Mouse (Mus musculus) heart, embryonic 12.5 days (tissue): ENCODE measurements at regions not wholly inside any gene's neighbourhood (a gene's known extent, or its start where the extent isn't known, plus 50 kb on each side); places are given as distances from the start of the nearest gene placed in this dataset.

Source experiments
- ATAC-seq: fragments of 200-750 bp; cut with Nextera tagmentation; 2 replicates; pipeline ENCODE4 v1.8.0; 2017; ENCODE audit warnings: moderate TSS enrichment, moderate library complexity; ENCODE audit not compliant: insufficient number of reproducible peaks, low FRiP score
- H3K27ac ChIP-seq: fragments of 300-500 bp; sonication (generic); 2 replicates; pipeline ENCODE4 v1.5.1; 2016; ENCODE audit warnings: mild to moderate bottlenecking, moderate library complexity; ENCODE audit not compliant: poor library complexity, severe bottlenecking
- H3K27me3 ChIP-seq: fragments of 300-500 bp; sonication (generic); replicated peaks from 2 replicates; pipeline ENCODE4 v1.6.1; 2016; ENCODE audit warnings: mild to moderate bottlenecking, moderate library complexity
- H3K36me3 ChIP-seq: fragments of 300-500 bp; sonication (generic); 2 replicates; pipeline ENCODE4 v1.6.1; 2016; ENCODE audit warnings: mild to moderate bottlenecking, moderate library complexity
- H3K4me1 ChIP-seq: fragments of 300-500 bp; sonication (generic); replicated peaks from 2 replicates; pipeline ENCODE4 v1.6.1; 2016; ENCODE audit warnings: mild to moderate bottlenecking
- H3K4me2 ChIP-seq: fragments of 300-500 bp; sonication (generic); 2 replicates; pipeline ENCODE4 v1.6.1; 2016; ENCODE audit warnings: mild to moderate bottlenecking, moderate library complexity
- H3K4me3 ChIP-seq: fragments of 300-500 bp; sonication (generic); 2 replicates; pipeline ENCODE4 v1.5.1; 2016; ENCODE audit warnings: mild to moderate bottlenecking
- H3K9ac ChIP-seq: fragments of 300-500 bp; sonication (generic); 2 replicates; pipeline ENCODE4 v1.6.1; 2016; ENCODE audit warnings: mild to moderate bottlenecking, moderate library complexity
- H3K9me3 ChIP-seq: fragments of 300-500 bp; sonication (generic); replicated peaks from 2 replicates; pipeline ENCODE4 v1.6.1; 2016; ENCODE audit warnings: mild to moderate bottlenecking, moderate library complexity
- WGBS: fragments of 180-500 bp; shearing (Covaris S2); methylation state at CpG from one replicate; pipeline ENCODE4 v1.1.7; 2016; 5-methylcytosine and 5-hydroxymethylcytosine counted together

GRCm38 (mm10) chr5:111835737-111836667 is 102.3 kb downstream of the Gm26897 start:
- 34% methylated on average over 17 of the region's 17 CpGs for WGBS
- H3K27me3 ChIP-seq = peaks cover 36% of the 10 kb centered on the region
- H3K36me3 ChIP-seq = no peaks in the 10 kb centered on the region
- no peak; the same call in 1 of the 2 replicates for ATAC-seq
- no peak overlapping the region for H3K4me2 ChIP-seq
- no peaks in the 10 kb centered on the region for H3K9me3 ChIP-seq
- peaks cover 5% of the 10 kb centered on the region; the same call in 1 of the 2 replicates for H3K4me1 ChIP-seq
- no peak overlapping the region for H3K9ac ChIP-seq
- H3K27ac ChIP-seq = no peak overlapping the region
- no peak overlapping the region for H3K4me3 ChIP-seq

GRCm38 (mm10) chr5:111836668-111837234 is 103.0 kb downstream of the Gm26897 start:
- Histone ChIP-seq H3K27ac (no peak overlapping the region), H3K9me3 (no peaks in the 10 kb centered on the region), H3K4me3 (no peak overlapping the region), H3K4me2 (no peak overlapping the region), H3K9ac (no peak overlapping the region), H3K4me1 (peaks cover 5% of the 10 kb centered on the region; the same call in 1 of the 2 replicates), H3K27me3 (peaks cover 39% of the 10 kb centered on the region), H3K36me3 (no peaks in the 10 kb centered on the region)
- ATAC-seq = no peak
- WGBS = 45% methylated on average over 14 of the region's 14 CpGs

- Histone ChIP-seq H3K9ac (no peak overlapping the region), H3K4me1 (no peaks in the 10 kb centered on the region; the same call in 1 of the 2 replicates), H3K36me3 (no peaks in the 10 kb centered on the region), H3K27me3 (peaks cover 37% of the 10 kb centered on the region), H3K4me3 (no peak overlapping the region), H3K9me3 (no peaks in the 10 kb centered on the region), H3K27ac (no peak overlapping the region), H3K4me2 (no peak overlapping the region)
- WGBS = 46% methylated on average over 16 of the region's 17 CpGs
- no peak for ATAC-seq
Observed at GRCm38 (mm10) chr5:111842461-111842860, 108.7 kb downstream of the Gm26897 start.

GRCm38 (mm10) chr5:111843622-111844239 is 110.0 kb downstream of the Gm26897 start:
- 44% methylated on average over 17 of the region's 17 CpGs for WGBS
- Histone ChIP-seq H3K4me2 (no peak overlapping the region), H3K27ac (no peak overlapping the region), H3K4me1 (no peaks in the 10 kb centered on the region; the same call in 1 of the 2 replicates), H3K9me3 (no peaks in the 10 kb centered on the region), H3K4me3 (no peak overlapping the region), H3K36me3 (no peaks in the 10 kb centered on the region), H3K9ac (no peak overlapping the region), H3K27me3 (peaks cover 25% of the 10 kb centered on the region)
- ATAC-seq = no peak

- Histone ChIP-seq H3K27ac (no peak overlapping the region), H3K9ac (no peak overlapping the region), H3K27me3 (peaks cover 25% of the 10 kb centered on the region), H3K4me1 (no peaks in the 10 kb centered on the region; the same call in 1 of the 2 replicates), H3K9me3 (no peaks in the 10 kb centered on the region), H3K4me3 (no peak overlapping the region), H3K4me2 (no peak overlapping the region), H3K36me3 (no peaks in the 10 kb centered on the region)
- 58% methylated on average over 3 of the region's 3 CpGs for WGBS
- no peak for ATAC-seq
Observed at GRCm38 (mm10) chr5:111844528-111844927, 110.8 kb downstream of the Gm26897 start.

GRCm38 (mm10) chr5:111848917-111849316 is 115.2 kb downstream of the Gm26897 start:
- no peaks in the 10 kb centered on the region for H3K9me3 ChIP-seq
- no peak for ATAC-seq
- H3K4me3 ChIP-seq = no peak overlapping the region
- H3K27ac ChIP-seq = no peak overlapping the region
- no peak overlapping the region for H3K4me2 ChIP-seq
- no peak overlapping the region for H3K9ac ChIP-seq
- H3K36me3 ChIP-seq = no peaks in the 10 kb centered on the region
- H3K4me1 ChIP-seq = peaks cover 15% of the 10 kb centered on the region
- WGBS = 79% methylated on average over 8 of the region's 10 CpGs
- peaks cover 14% of the 10 kb centered on the region for H3K27me3 ChIP-seq

- Histone ChIP-seq H3K36me3 (no peaks in the 10 kb centered on the region), H3K9me3 (no peaks in the 10 kb centered on the region), H3K9ac (no peak overlapping the region), H3K4me1 (peaks cover 24% of the 10 kb centered on the region), H3K27ac (no peak overlapping the region), H3K4me2 (no peak overlapping the region), H3K27me3 (peaks cover 6% of the 10 kb centered on the region; the same call in 1 of the 2 replicates), H3K4me3 (no peak overlapping the region)
- WGBS = 55% methylated on average over 6 of the region's 6 CpGs
- no peak for ATAC-seq
Observed at GRCm38 (mm10) chr5:111852682-111853081, 119.0 kb downstream of the Gm26897 start.

GRCm38 (mm10) chr5:111855366-111855765 is 121.6 kb downstream of the Gm26897 start:
- Histone ChIP-seq H3K36me3 (no peaks in the 10 kb centered on the region), H3K9me3 (no peaks in the 10 kb centered on the region; the same call in 1 of the 2 replicates), H3K9ac (no peak overlapping the region), H3K27me3 (peaks cover 6% of the 10 kb centered on the region), H3K4me1 (peaks cover 28% of the 10 kb centered on the region), H3K4me3 (no peak overlapping the region), H3K27ac (no peak overlapping the region), H3K4me2 (no peak overlapping the region)
- ATAC-seq = no peak
- 55% methylated on average over 2 of the region's 2 CpGs for WGBS

- ATAC-seq = no peak
- no peak overlapping the region for H3K9ac ChIP-seq
- 80% methylated on average over 7 of the region's 7 CpGs for WGBS
Observed at GRCm38 (mm10) chr5:111857200-111857599, 123.5 kb downstream of the Gm26897 start.

GRCm38 (mm10) chr5:111860436-111860835 is 126.7 kb downstream of the Gm26897 start:
- H3K4me1 ChIP-seq = peaks cover 12% of the 10 kb centered on the region; the same call in 1 of the 2 replicates
- no peaks in the 10 kb centered on the region for H3K36me3 ChIP-seq
- no peak overlapping the region for H3K4me3 ChIP-seq
- 90% methylated on average over 1 of the region's 1 CpGs for WGBS
- no peak overlapping the region for H3K4me2 ChIP-seq
- H3K27ac ChIP-seq = no peak overlapping the region
- peaks cover 6% of the 10 kb centered on the region for H3K27me3 ChIP-seq
- no peak for ATAC-seq
- H3K9me3 ChIP-seq = peaks cover 11% of the 10 kb centered on the region
- H3K9ac ChIP-seq = no peak overlapping the region

More at GRCm38 (mm10) chr5:111857200-111857599, 123.5 kb downstream of the Gm26897 start:
- peaks cover 6% of the 10 kb centered on the region for H3K27me3 ChIP-seq
- no peak overlapping the region for H3K4me2 ChIP-seq
- no peak overlapping the region for H3K27ac ChIP-seq
- peaks cover 28% of the 10 kb centered on the region for H3K4me1 ChIP-seq
- H3K9me3 ChIP-seq = peaks cover under 1% of the 10 kb centered on the region
- no peaks in the 10 kb centered on the region for H3K36me3 ChIP-seq
- no peak overlapping the region for H3K4me3 ChIP-seq

GRCm38 (mm10) chr5:111862331-111862730 is 128.6 kb downstream of the Gm26897 start:
- 94% methylated on average over 4 of the region's 4 CpGs for WGBS
- H3K4me3 ChIP-seq = no peak overlapping the region
- no peak for ATAC-seq
- no peak overlapping the region for H3K27ac ChIP-seq
- H3K4me2 ChIP-seq = no peak overlapping the region
- no peak overlapping the region for H3K9ac ChIP-seq
- H3K27me3 ChIP-seq = peaks cover 3% of the 10 kb centered on the region; the same call in 1 of the 2 replicates
- H3K4me1 ChIP-seq = peaks cover 12% of the 10 kb centered on the region; the same call in 1 of the 2 replicates
- peaks cover 11% of the 10 kb centered on the region for H3K9me3 ChIP-seq
- no peaks in the 10 kb centered on the region for H3K36me3 ChIP-seq
